Mouse (Mus musculus) lung, embryonic 14.5 days (tissue): ENCODE measurements around the gene Lrrc4. TPM values are rescaled to one million over a fixed set of nuclear protein-coding genes. Genes with fewer than 3 reads are reported as not detected.

Experiments
- ATAC-seq: fragments of 200-750 bp; cut with Nextera tagmentation; 2 replicates; pipeline ENCODE4 v1.8.0; 2017; ENCODE audit warnings: mild to moderate bottlenecking, moderate TSS enrichment, moderate library complexity; ENCODE audit not compliant: insufficient read depth
- DNase-seq: peaks from one replicate; pipeline ENCODE4 v3.0.0-alpha.2; 2015
- H3K27ac ChIP-seq: fragments of 300-500 bp; sonication (generic); 2 replicates; pipeline ENCODE4 v1.5.1; 2014; ENCODE audit warnings: low read depth, mild to moderate bottlenecking, moderate library complexity
- H3K27me3 ChIP-seq: fragments of 300-500 bp; sonication (generic); 2 replicates; pipeline ENCODE4 v1.6.1; 2014; ENCODE audit warnings: low read length, control low read depth; ENCODE audit not compliant: insufficient read depth
- H3K36me3 ChIP-seq: fragments of 300-500 bp; sonication (generic); 2 replicates; pipeline ENCODE4 v1.6.1; 2014; ENCODE audit warnings: control low read depth; ENCODE audit not compliant: insufficient read depth
- H3K4me1 ChIP-seq: fragments of 300-500 bp; sonication (generic); 2 replicates; pipeline ENCODE4 v1.6.1; 2014; ENCODE audit warnings: antibody characterized with exemption, control low read depth; ENCODE audit not compliant: insufficient read depth
- H3K4me2 ChIP-seq: fragments of 300-500 bp; sonication (generic); 2 replicates; pipeline ENCODE4 v1.6.1; 2014; ENCODE audit warnings: mild to moderate bottlenecking
- H3K4me3 ChIP-seq: fragments of 300-500 bp; sonication (generic); 2 replicates; pipeline ENCODE4 v1.5.1; 2014; ENCODE audit warnings: low read depth, low read length
- H3K9ac ChIP-seq: fragments of 300-500 bp; sonication (generic); 2 replicates; pipeline ENCODE4 v1.6.1; 2014
- H3K9me3 ChIP-seq: fragments of 300-500 bp; sonication (generic); 2 replicates; pipeline ENCODE4 v1.6.1; 2016; ENCODE audit warnings: low read depth, low read length, control low read depth
- CTCF ChIP-seq: IDR thresholded peaks from 2 replicates; pipeline ENCODE4 v1.5.1; 2016; ENCODE audit warnings: antibody characterized with exemption, low read depth
- WGBS: fragments of 180-500 bp; shearing (Covaris S2); extraction: QIAGEN DNeasy Blood & Tissue Kit; methylation state at CpG from one replicate; pipeline ENCODE4 v1.1.7; 2014; 5-methylcytosine and 5-hydroxymethylcytosine counted together
- polyA plus RNA-seq: library from polyadenylated mRNA; unstranded; fragments of >200 nt; fragmentation: Nextera tagmentation; extraction: Ambion mirVana; gene quantifications from 2 replicates; pipeline ENCODE4 v1.2.1, GENCODE M21; 2014

Lrrc4 gene
- polyA plus RNA-seq, 1 experiment from 2014 or later, result 0.63 TPM

- TF ChIP-seq CTCF, result no peak
- Histone ChIP-seq H3K27ac (no peak overlapping the region), H3K4me2 (no peak overlapping the region), H3K9ac (no peak overlapping the region), H3K36me3 (no peaks in the 10 kb centered on the region), H3K9me3 (no peaks in the 10 kb centered on the region), H3K4me1 (no peaks in the 10 kb centered on the region), H3K4me3 (no peak overlapping the region), H3K27me3 (no peaks in the 10 kb centered on the region)
- DNase-seq (no peak), ATAC-seq (no peak)
- WGBS, result 66% methylated on average over 2 of the region's 2 CpGs
Observed at GRCm38 (mm10) chr6:28814895-28815294, 16.7 kb downstream of the Lrrc4 start.

- Histone ChIP-seq H3K9ac (no peak overlapping the region), H3K4me3 (no peak overlapping the region), H3K4me2 (no peak overlapping the region), H3K27me3 (no peaks in the 10 kb centered on the region), H3K9me3 (no peaks in the 10 kb centered on the region), H3K4me1 (no peaks in the 10 kb centered on the region), H3K27ac (no peak overlapping the region), H3K36me3 (no peaks in the 10 kb centered on the region)
- no peak for DNase-seq
- 84% methylated on average over 9 of the region's 9 CpGs for WGBS
- TF ChIP-seq CTCF, result no peak
- ATAC-seq, result no peak
Observed at GRCm38 (mm10) chr6:28813057-28813456, 18.5 kb downstream of the Lrrc4 start.

- H3K27me3 ChIP-seq, result no peaks in the 10 kb centered on the region
- H3K4me1 ChIP-seq, result no peaks in the 10 kb centered on the region
- no peaks in the 10 kb centered on the region for H3K9me3 ChIP-seq
- 85% methylated on average over 5 of the region's 5 CpGs for WGBS
- no peak overlapping the region for H3K4me2 ChIP-seq
- no peak overlapping the region for H3K4me3 ChIP-seq
- no peak for TF ChIP-seq CTCF
- ATAC-seq (no peak), DNase-seq (no peak)
- H3K36me3 ChIP-seq, result peaks cover 4% of the 10 kb centered on the region; the same call in 1 of the 2 replicates
- no peak overlapping the region for H3K27ac ChIP-seq
- H3K9ac ChIP-seq, result no peak overlapping the region
Observed at GRCm38 (mm10) chr6:28804751-28805150, 26.8 kb downstream of the Lrrc4 start.

- no peak overlapping the region for H3K4me3 ChIP-seq
- DNase-seq (no peak), ATAC-seq (no peak)
- no peak overlapping the region for H3K27ac ChIP-seq
- H3K4me1 ChIP-seq, result no peaks in the 10 kb centered on the region
- peaks cover 6% of the 10 kb centered on the region; the same call in 1 of the 2 replicates for H3K36me3 ChIP-seq
- WGBS, result 85% methylated on average over 6 of the region's 6 CpGs
- H3K9me3 ChIP-seq, result no peaks in the 10 kb centered on the region
- no peak overlapping the region for H3K9ac ChIP-seq
- H3K27me3 ChIP-seq, result no peaks in the 10 kb centered on the region
- no peak overlapping the region for H3K4me2 ChIP-seq
- no peak for TF ChIP-seq CTCF
Observed at GRCm38 (mm10) chr6:28803678-28804279, 27.8 kb downstream of the Lrrc4 start.

DNA sequence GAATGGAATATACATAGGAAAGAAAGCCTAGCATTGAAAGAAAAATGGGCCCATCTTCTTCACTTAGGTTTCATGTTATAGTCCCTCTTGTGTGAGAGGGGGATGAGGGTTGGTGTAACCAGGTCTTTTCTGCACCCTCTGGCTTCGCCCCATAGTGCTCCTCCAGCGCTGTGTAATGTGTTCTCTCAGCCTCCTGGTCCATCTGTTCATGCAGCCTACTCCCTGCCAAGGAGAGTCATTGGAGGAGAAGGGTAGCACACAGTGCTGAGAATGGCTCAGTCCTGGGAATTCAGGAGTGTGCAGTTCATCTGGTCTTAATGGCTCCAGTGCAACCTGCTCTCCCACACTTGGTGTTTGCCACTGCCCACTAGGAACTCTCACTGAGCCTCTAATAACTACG lies 30.6 kb downstream of the Lrrc4 start:
- DNase-seq (no peak), ATAC-seq (no peak)
- H3K4me1 ChIP-seq, result no peaks in the 10 kb centered on the region
- H3K36me3 ChIP-seq, result peaks cover 18% of the 10 kb centered on the region; the same call in 1 of the 2 replicates
- H3K27me3 ChIP-seq, result no peaks in the 10 kb centered on the region
- 96% methylated on average over 3 of the region's 3 CpGs for WGBS
- H3K27ac ChIP-seq, result no peak overlapping the region
- no peak overlapping the region for H3K4me3 ChIP-seq
- no peak for TF ChIP-seq CTCF
- no peaks in the 10 kb centered on the region for H3K9me3 ChIP-seq
- no peak overlapping the region for H3K9ac ChIP-seq
- no peak overlapping the region for H3K4me2 ChIP-seq

DNA sequence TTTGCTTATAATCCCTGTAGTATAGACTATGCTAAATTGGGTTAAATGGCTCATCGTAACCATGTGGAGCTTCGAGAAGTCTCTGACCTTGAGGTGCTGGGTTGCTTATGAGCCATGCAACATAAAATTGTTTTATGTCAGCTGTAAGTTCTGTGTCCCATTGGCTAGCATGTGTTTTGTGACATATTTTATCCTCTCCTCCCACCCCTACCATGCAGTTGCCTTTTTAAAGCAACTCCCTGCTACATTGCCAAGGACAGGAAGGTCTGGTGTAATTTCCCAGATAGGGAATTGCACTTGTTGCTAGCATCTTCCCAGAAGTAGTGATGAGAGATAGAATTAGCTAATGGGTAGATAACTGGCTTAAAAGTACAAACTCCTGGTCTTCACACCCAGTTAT lies 31.7 kb downstream of the Lrrc4 start:
- H3K9me3 ChIP-seq, result no peaks in the 10 kb centered on the region
- H3K4me1 ChIP-seq, result no peaks in the 10 kb centered on the region
- no peak for ATAC-seq
- 79% methylated on average over 2 of the region's 2 CpGs for WGBS
- no peak for DNase-seq
- H3K27ac ChIP-seq, result no peak overlapping the region
- no peak overlapping the region for H3K9ac ChIP-seq
- H3K4me2 ChIP-seq, result no peak overlapping the region
- H3K36me3 ChIP-seq, result peaks cover 20% of the 10 kb centered on the region; the same call in 1 of the 2 replicates
- H3K27me3 ChIP-seq, result no peaks in the 10 kb centered on the region
- TF ChIP-seq CTCF, result no peak
- no peak overlapping the region for H3K4me3 ChIP-seq

DNA sequence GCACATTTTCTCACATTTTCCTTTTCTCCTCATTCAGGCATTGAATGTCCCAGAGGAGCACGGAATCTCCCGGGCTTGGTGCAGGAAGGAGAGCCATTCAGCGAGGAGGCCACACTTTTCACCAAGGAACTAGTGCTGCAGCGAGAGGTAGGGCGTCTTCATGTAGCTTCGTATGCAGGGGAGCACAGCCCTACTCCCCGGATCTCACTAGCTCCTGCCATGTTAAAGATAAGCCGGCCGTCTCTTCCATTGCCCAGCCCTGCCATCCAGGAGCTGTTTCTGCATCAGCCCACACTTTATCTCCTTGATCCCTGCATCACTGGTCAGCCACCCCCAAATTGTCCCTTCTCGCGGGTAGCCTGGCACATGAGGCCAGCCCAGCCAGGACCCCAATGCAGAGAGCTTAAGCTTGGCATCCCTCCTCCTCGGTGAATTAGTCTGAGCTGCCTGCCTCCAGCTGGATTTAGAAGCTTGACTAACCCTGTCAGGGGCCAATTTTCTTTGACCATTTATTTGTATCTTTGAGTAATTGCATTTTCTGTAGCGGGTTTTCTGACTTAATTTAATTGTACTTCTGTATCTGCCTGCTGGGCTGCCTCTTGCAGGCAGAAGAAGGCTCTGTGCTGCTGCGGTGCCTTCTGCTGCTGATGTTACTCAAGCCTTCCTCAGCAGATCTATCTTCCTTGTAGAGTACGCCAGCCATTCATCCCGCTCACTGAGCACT lies 35.6 kb downstream of the Lrrc4 start:
- whole genome bisulfite sequencing, result 82% methylated on average over 16 of the region's 16 CpGs
- H3K27me3 ChIP-seq, result no peaks in the 10 kb centered on the region
- ATAC-seq (no peak), DNase-seq (no peak)
- no peak overlapping the region for H3K4me2 ChIP-seq
- no peak overlapping the region for H3K9ac ChIP-seq
- H3K9me3 ChIP-seq, result no peaks in the 10 kb centered on the region
- TF ChIP-seq CTCF, result no peak
- no peak overlapping the region for H3K27ac ChIP-seq
- no peaks in the 10 kb centered on the region for H3K4me1 ChIP-seq
- H3K36me3 ChIP-seq, result peaks cover 17% of the 10 kb centered on the region; the same call in 1 of the 2 replicates
- H3K4me3 ChIP-seq, result no peak overlapping the region
